ENCODE assay signal across 8 mouse cellular contexts in the genomic region with DNA sequence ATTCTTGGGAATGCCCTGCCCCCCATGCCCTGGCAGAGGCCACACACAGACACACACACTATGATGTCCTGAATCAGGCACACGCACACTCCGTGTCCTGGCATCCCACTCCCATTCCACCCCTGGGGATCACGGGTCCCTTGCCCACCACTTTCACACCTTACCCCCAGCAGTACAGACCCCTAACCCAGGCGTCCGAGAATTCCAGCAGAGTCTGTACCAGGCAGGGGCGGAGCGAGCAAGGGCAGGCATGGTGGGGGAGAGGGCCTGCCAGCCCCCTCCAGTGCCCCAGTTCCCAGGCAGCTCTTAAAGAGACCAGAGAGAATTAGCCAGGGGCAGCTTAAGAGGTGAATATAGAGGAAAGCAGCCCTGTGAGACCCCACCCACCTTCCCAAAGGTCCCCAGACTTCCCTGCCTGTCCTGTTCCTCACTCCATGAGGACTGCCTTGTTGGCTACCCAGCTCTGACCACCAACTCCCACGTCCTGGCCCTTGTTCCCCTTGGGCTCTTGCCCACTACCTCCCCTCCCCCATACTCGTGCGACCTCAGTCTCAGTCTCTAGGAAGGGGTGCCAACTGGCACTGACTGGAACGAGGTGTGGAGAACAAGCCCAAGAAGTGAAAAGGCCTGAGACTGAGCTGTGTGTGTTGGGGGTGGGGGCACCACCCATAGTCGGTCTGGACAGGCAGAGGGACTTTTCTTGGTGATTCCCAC. TPM values are rescaled to one million over a fixed set of nuclear protein-coding genes. Genes with fewer than 3 reads are reported as not detected.
DNase-seq lines count a peak whose midpoint lies in the region; ATAC-seq and TF ChIP-seq lines count a peak whose summit lies in the region.

Sema4a (minus strand) TSS at position 200 of the 714 bp plus-strand sequence.

- no peak for ATAC-seq in monocyte, adult 5-6 weeks (replicated peaks; ENCODE audit: insufficient number of reproducible peaks, low FRiP score, low TSS enrichment, poor library complexity, severe bottlenecking)
- ATAC-seq in frontal cortex, adult (ENCODE audit: low TSS enrichment) = no peak

- H3K27me3 ChIP-seq in thymus, adult 2 months (ENCODE audit: control insufficient read depth, insufficient read depth, low read length) = no peaks in the 10 kb centered on the region

- DNase-seq in cerebellum, postnatal 10 days = peak; percentile 67 to 71
- no peak for DNase-seq in cerebellum, adult 18-20 months
- DNase-seq in thymus, adult 2 months = no peak
- no peak for DNase-seq in thymus, postnatal 14 days
- DNase-seq in left cerebral cortex, postnatal 25 days (ENCODE audit: low spot score in 2 of 2) = no peak
- no peak for DNase-seq in kidney, adult 18-20 months

- no peak within 1 kb of the TSS for H3K27ac ChIP-seq in thymus, adult 2 months (ENCODE audit: control insufficient read depth, insufficient read depth, low read length)

- peaks cover 11% of the 10 kb centered on the region for H3K4me1 ChIP-seq in thymus, adult 2 months (replicated peaks; ENCODE audit: control insufficient read depth, insufficient read depth, low read length)

- no peak for TF ChIP-seq POLR2A in thymus, adult 2 months (IDR thresholded peaks at IDR 0.05; ENCODE audit: control insufficient read depth, extremely low read depth, insufficient read depth, low read length, poor library complexity)

- intact Hi-C loops in left cerebral cortex, postnatal 25 days (cut with DNase I) = no loop called here

- WGBS in thymus, adult 2 months = 80% methylated on average over 12 of the region's 12 CpGs

- no peak for TF ChIP-seq CTCF in thymus, adult 2 months (IDR thresholded peaks at IDR 0.05; ENCODE audit: borderline replicate concordance, control insufficient read depth, extremely low read depth, insufficient read depth, low read length, poor library complexity)

- H3K36me3 ChIP-seq in thymus, adult 2 months (ENCODE audit: control insufficient read depth, insufficient read depth, low read length) = no peaks in the 10 kb centered on the region

- no peak within 1 kb of the TSS for H3K4me3 ChIP-seq in thymus, adult 2 months (ENCODE audit: control insufficient read depth, insufficient read depth, low read length)

RNA-seq across cellular contexts. Expression of gene Sema4a, which starts in this region (rescaled TPM):
- polyA plus RNA-seq in thymus, adult 2 months (2012; rRNA removed) = 99.3 and 109 TPM in 2 replicates
- 10 to 100 TPM; 49.2 to 57.9 TPM for total RNA-seq in left cerebral cortex, postnatal 25 days (2021)
- 41.3 to 161 TPM (median 62.1 TPM) in 3 replicates for total RNA-seq in monocyte, adult 5-6 weeks (2017)

Comparison
In these comparisons a context has a peak if more than half of its experiments do, and no peak if none do; other contexts are left out.
1. DNase-seq: peak in cerebellum, postnatal 10 days (2 of 2); none in cerebellum, adult 18-20 months (0 of 2), thymus, adult 2 months (single experiment), thymus, postnatal 14 days (single experiment), left cerebral cortex, postnatal 25 days (0 of 2) and kidney, adult 18-20 months (single experiment).